Mouse (Mus musculus): ENCODE data around the gene Nxpe4.

DNA sequence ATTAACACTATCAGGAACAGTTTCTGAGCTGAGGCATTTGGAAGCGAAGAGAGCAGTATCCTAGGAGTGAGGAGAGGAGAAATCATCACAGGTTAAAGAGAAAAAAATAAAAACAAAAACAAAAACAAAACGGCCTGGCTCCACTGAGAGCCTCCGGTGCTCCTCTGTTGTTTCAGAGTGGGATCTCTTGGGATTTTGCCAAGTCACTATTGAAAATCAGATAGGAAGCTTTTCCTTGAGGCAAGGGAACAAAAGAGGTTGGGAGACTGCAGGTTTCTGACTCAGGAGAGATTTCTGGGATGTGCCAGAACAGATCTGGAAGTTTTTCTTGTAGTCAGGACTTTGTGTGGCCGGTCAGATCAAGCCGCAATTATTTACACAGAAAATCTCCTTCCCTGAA lies 177.7 kb downstream of the Nxpe4 start:
- no peak for TF ChIP-seq CTCF (IDR thresholded peaks at IDR 0.05; ENCODE audit: low read depth, low read length)
- TF ChIP-seq POLR2A (IDR thresholded peaks at IDR 0.05; ENCODE audit: extremely low read depth, insufficient read depth, low read length): no peak

Data from liver, adult 2 months (tissue).